Mouse (Mus musculus) C2C12 (cell line): ENCODE measurements at regions not wholly inside any gene's neighbourhood (a gene's known extent, or its start where the extent isn't known, plus 50 kb on each side); places are given as distances from the start of the nearest gene placed in this dataset.

Experiments
- H3K27me3 ChIP-seq: one replicate; pipeline ENCODE4 v1.6.1; 2011; ENCODE audit not compliant: control insufficient read depth, insufficient read depth, insufficient read length
- H3K36me3 ChIP-seq: one replicate; pipeline ENCODE4 v1.6.1; 2011; ENCODE audit not compliant: control insufficient read depth, insufficient read depth
- H3K4me3 ChIP-seq: one replicate; pipeline ENCODE4 v1.5.1; 2011; ENCODE audit warnings: mild to moderate bottlenecking, control low read depth; ENCODE audit not compliant: poor library complexity, insufficient read depth, severe bottlenecking
- H3K79me2 ChIP-seq: one replicate; pipeline ENCODE4 v1.6.1; 2011; ENCODE audit not compliant: control insufficient read depth, insufficient read depth
- H3K79me3 ChIP-seq: one replicate; pipeline ENCODE4 v1.6.1; 2011; ENCODE audit warnings: low read depth, control low read depth
- H3ac ChIP-seq: one replicate; pipeline ENCODE3; 2011; ENCODE audit warnings: low read depth; ENCODE audit not compliant: control insufficient read depth, insufficient read length
- CEBPB ChIP-seq: IDR thresholded peaks from one replicate; pipeline ENCODE4 v1.6.1; 2011; ENCODE audit warnings: low read depth, mild to moderate bottlenecking, control low read depth, moderate library complexity
- CTCF ChIP-seq: IDR thresholded peaks from one replicate; pipeline ENCODE4 v1.5.1; 2011; ENCODE audit not compliant: control insufficient read depth, insufficient read depth, insufficient read length
- FOSL1 ChIP-seq: IDR thresholded peaks from one replicate; pipeline ENCODE4 v1.8.0; 2011; ENCODE audit warnings: mild to moderate bottlenecking, low read length; ENCODE audit not compliant: poor library complexity, insufficient read depth, severe bottlenecking
- MAX ChIP-seq: IDR thresholded peaks from one replicate; pipeline ENCODE4 v1.6.1; 2011; ENCODE audit warnings: mild to moderate bottlenecking, control low read depth
- MYOD1 ChIP-seq: IDR thresholded peaks from one replicate; pipeline ENCODE4 v1.6.1; 2011; ENCODE audit warnings: low read depth; ENCODE audit not compliant: control insufficient read depth, insufficient read length
- MYOG ChIP-seq: IDR thresholded peaks from one replicate; pipeline ENCODE4 v1.6.1; 2011; ENCODE audit not compliant: control insufficient read depth, insufficient read length; ENCODE audit errors: extremely low read depth
- USF1 ChIP-seq: IDR thresholded peaks from one replicate; pipeline ENCODE4 v1.6.1; 2011; ENCODE audit warnings: low read depth, mild to moderate bottlenecking, control low read depth, moderate library complexity

DNA sequence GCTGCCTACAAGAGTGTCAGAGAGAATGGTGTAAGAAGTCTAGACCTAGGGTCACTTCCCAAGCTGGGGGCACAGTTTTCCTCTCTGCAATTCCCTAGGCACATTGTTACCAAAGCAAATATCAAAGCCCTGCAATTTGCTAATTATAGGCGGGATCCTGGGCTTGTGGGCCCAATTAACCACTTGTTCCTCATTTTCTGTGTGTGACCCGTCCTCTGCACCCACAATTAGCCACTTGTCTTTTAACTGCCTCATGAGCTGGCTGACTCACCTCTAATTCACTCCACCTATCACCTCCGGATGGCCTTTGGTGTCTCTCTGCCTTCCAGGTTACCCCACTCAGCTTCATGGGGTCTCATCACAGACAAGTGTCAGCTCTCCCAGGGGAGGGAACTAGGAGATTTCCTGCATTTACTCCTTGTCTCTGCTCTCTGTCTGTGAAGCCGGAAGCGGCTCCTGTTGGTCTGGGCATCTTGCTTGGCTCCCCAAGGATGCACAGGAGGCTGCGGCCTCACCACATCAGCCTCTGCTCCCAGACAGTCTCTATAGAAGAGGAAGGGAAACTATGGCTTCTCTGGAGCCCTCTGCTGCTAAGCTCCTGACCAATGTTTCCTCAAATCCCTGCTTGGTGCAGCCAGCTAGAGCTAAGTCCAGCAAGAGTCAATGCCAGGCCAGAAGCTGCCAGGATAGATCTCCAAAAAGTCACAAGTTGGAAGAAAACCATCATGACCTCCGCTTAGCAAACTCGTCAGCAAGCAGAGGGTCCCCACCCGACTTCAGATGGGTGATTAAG, 73.2 kb upstream of the Hes1 start:
- TF ChIP-seq USF1 (no peak), MYOD1 (no peak), CEBPB (no peak), CTCF (no peak), FOSL1 (no peak), MAX (no peak), MYOG (no peak)
- H3ac ChIP-seq: no peak overlapping the region

DNA sequence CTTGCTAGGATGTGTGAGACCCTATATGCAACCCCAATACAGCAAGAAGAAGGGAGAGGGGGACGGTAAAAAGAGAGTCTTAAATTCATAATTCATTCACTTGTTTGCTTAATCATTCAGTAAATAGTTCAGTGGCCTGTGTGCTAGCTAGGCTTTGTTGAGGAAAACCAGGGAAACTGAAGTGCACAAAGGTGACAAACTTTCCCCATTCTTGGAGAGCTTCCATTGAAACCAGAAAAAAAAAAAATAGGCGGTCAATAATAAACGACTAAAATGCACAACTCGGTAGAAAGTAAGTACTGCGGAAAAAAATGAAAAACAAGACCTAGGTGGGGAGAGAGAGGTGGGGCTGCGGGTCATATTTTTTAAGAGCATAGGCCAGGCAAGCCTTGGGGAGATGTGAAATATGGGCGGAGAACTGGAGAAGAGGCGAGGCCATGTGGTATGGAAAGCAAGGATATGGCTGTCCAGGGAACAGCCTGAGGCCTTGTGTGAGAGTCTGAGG, 72.3 kb upstream of the Hes1 start:
- no peak overlapping the region for H3K4me3 ChIP-seq
- TF ChIP-seq FOSL1 (no peak), MAX (no peak), MYOG (no peak), MYOD1 (no peak), CEBPB (no peak), CTCF (no peak), USF1 (no peak)
- H3K27me3 ChIP-seq: no peaks in the 10 kb centered on the region
- no peak overlapping the region for H3ac ChIP-seq
- no peaks in the 10 kb centered on the region for H3K36me3 ChIP-seq
- H3K79me2 ChIP-seq: no peaks in the 10 kb centered on the region
- H3K79me3 ChIP-seq: no peaks in the 10 kb centered on the region

More for the DNA sequence above, 73.2 kb upstream of the Hes1 start:
- H3K79me2 ChIP-seq: no peaks in the 10 kb centered on the region
- no peaks in the 10 kb centered on the region for H3K79me3 ChIP-seq
- no peaks in the 10 kb centered on the region for H3K27me3 ChIP-seq
- no peak overlapping the region for H3K4me3 ChIP-seq
- no peaks in the 10 kb centered on the region for H3K36me3 ChIP-seq

DNA sequence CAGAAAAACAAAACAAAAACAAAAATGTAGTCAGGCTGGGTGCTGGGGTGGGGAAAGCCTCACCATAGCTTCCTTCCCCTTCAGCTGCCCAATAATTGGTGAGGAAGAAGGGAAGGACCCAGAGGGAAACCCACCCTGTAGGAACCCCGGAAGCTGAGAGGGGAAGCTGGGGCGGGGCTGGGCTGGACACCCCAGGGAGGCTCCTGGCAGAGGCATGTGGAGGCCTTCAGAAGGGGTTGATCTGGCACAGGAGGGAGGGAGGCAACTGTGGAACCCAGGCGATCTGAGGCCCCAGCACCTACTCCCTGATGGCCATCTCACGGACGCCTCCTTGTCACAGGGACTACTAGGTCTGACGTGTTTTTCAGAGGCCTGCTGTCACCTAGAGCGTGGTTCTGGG, 71.1 kb upstream of the Hes1 start:
- TF ChIP-seq MYOD1 (no peak), CTCF (no peak), CEBPB (no peak), MYOG (no peak), MAX (no peak), USF1 (no peak), FOSL1 (no peak)
- no peaks in the 10 kb centered on the region for H3K27me3 ChIP-seq
- H3K79me3 ChIP-seq: no peaks in the 10 kb centered on the region
- H3ac ChIP-seq: no peak overlapping the region
- H3K36me3 ChIP-seq: no peaks in the 10 kb centered on the region
- H3K4me3 ChIP-seq: no peak overlapping the region
- no peaks in the 10 kb centered on the region for H3K79me2 ChIP-seq

DNA sequence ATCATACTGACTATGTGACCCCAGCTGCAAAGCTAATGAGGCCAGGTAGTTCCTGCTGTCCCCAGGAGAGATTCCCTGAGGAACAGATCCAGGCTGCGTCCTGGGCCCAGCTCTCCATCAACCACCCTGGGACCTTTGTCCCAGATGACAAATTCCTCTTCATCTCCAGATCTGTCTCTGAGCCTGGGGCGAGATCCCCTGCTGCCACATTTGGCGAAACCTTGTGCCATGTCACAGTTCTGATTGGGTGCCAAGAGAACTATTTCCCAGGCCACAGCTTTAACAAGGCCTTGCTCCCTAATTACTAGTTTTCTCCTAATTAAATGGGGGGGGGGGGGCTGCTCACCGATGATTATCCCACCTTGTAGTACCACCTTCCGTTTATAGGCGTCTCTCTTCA, 70.6 kb upstream of the Hes1 start:
- Histone ChIP-seq H3K4me3 (no peak overlapping the region), H3K27me3 (no peaks in the 10 kb centered on the region), H3K36me3 (no peaks in the 10 kb centered on the region), H3K79me3 (no peaks in the 10 kb centered on the region), H3K79me2 (no peaks in the 10 kb centered on the region), H3ac (no peak overlapping the region)
- TF ChIP-seq MAX (no peak), MYOG (no peak), FOSL1 (no peak)

DNA sequence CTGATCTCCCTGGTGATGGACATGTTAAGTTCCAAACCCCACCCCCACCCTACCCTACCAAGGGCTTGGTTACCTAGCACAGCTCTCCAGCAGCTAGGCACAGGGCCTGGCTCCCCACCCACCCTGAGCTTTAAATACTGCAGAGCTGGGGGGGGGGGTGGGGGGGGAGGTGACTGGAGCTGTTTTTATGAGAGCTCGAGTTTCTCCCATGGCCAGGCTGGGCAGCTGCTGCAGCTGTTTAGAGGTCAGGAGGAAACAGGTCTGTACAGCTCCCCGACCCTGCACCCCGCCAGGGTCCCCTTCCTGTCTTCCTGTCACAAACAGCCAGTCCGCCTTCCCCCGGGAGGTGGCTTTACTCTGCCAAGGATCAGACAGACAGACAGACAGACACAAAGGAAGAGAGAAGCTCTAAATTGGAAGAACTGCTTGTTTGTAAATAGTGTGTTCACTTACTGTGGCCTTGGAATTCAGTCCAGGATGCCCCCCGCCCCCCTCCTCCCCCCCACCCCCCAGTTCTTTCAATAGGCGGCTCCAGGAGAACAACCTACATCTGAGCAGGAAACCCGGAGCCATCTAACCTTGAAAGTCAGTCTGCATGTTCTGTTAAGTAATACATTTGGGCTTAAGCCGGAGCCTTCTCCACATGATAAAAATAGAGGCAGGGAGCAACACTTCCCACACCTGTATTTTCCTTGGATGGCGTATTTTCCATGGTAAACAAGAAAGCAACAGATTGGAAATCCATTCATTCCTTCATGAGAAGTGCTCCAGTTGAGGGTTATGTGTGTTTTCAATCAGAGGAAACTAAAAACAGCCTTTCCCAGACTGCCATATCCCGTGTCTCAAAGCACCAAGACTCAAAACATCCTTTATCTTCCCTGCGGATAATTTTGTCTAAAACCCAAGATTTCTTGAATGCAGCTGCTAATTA, 67.8 kb upstream of the Hes1 start:
- Histone ChIP-seq H3K4me3 (no peak overlapping the region), H3ac (no peak overlapping the region)

More for the DNA sequence above, 67.8 kb upstream of the Hes1 start:
- Histone ChIP-seq H3K79me2 (no peaks in the 10 kb centered on the region), H3K79me3 (no peaks in the 10 kb centered on the region), H3K27me3 (no peaks in the 10 kb centered on the region), H3K36me3 (no peaks in the 10 kb centered on the region)
- TF ChIP-seq CEBPB: no peak
- TF ChIP-seq CTCF: no peak
- no peak for TF ChIP-seq MAX
- TF ChIP-seq MYOG: no peak
- no peak for TF ChIP-seq MYOD1
- TF ChIP-seq USF1: no peak
- TF ChIP-seq FOSL1: no peak
